Mouse (Mus musculus) kidney, adult 2 months (tissue): ENCODE results near the gene 9430097D07Rik. TPM values are rescaled to one million over a fixed set of nuclear protein-coding genes. Genes with fewer than 3 reads are reported as not detected.

ENCODE experiments used
- DNase-seq: peaks from one replicate; pipeline ENCODE4 v3.0.0; 2021
- H3K27ac ChIP-seq: fragments of 200-500 bp; 2 replicates; pipeline ENCODE4 v1.5.1; 2012; ENCODE audit warnings: low read depth, low read length, control low read depth, inconsistent platforms; ENCODE audit not compliant: insufficient read depth
- H3K27me3 ChIP-seq: fragments of 200-500 bp; replicated peaks from 2 replicates; pipeline ENCODE4 v1.6.1; 2012; ENCODE audit warnings: mild to moderate bottlenecking, moderate library complexity, low read length, inconsistent platforms; ENCODE audit not compliant: control insufficient read depth, insufficient read depth
- H3K36me3 ChIP-seq: fragments of 200-500 bp; 2 replicates; pipeline ENCODE4 v1.6.1; 2012; ENCODE audit warnings: mild to moderate bottlenecking, moderate library complexity, low read length, inconsistent platforms; ENCODE audit not compliant: control insufficient read depth, insufficient read depth
- H3K4me1 ChIP-seq: fragments of 200-500 bp; 2 replicates; pipeline ENCODE4 v1.6.1; 2011; ENCODE audit warnings: low read length; ENCODE audit not compliant: control insufficient read depth, insufficient read depth
- H3K4me3 ChIP-seq: fragments of 200-500 bp; 2 replicates; pipeline ENCODE4 v1.5.1; 2011; ENCODE audit warnings: mild to moderate bottlenecking, low read depth, low read length, control low read depth; ENCODE audit not compliant: insufficient read depth
- CTCF ChIP-seq: fragments of 200-500 bp; conservative IDR thresholded peaks from 2 replicates; pipeline ENCODE4 v1.5.1; 2011; ENCODE audit warnings: low read depth, mild to moderate bottlenecking, control low read depth, low read length, moderate library complexity, mixed read lengths; ENCODE audit not compliant: insufficient read depth, insufficient read length
- POLR2A ChIP-seq: fragments of 200-500 bp; IDR thresholded peaks from one replicate; pipeline ENCODE4 v1.6.1; 2011; ENCODE audit warnings: low read depth, low read length, control low read depth
- WGBS: fragments of 180-500 bp; shearing (Covaris S2); methylation state at CpG from one replicate; pipeline ENCODE4 v1.1.7; 2018; 5-methylcytosine and 5-hydroxymethylcytosine counted together
- polyA plus RNA-seq: library from polyadenylated mRNA; depleted of rRNA; stranded (reverse); fragments of >200 nt; gene quantifications from 2 replicates; pipeline ENCODE4 v1.2.3, GENCODE M21; 2012; rRNA removed

Gene 9430097D07Rik
- not detected in 2 replicates for polyA plus RNA-seq

- Histone ChIP-seq H3K27ac (no peak within 1 kb of the TSS), H3K27me3 (no peaks in the 10 kb centered on the region), H3K4me3 (no peak within 1 kb of the TSS), H3K4me1 (peaks cover 3% of the 10 kb centered on the region; the same call in 1 of the 2 replicates), H3K36me3 (no peaks in the 10 kb centered on the region)
- WGBS, result 18% methylated on average over 28 of the region's 28 CpGs
- no peak for DNase-seq
- no peak for TF ChIP-seq CTCF
- TF ChIP-seq POLR2A, result no peak
These were observed at the start of gene 9430097D07Rik for GRCm38 (mm10) chr2:32575586-32576160. Gene 9430097D07Rik, minus strand, starts transcription at chr2:32575684.

GRCm38 (mm10) chr2:32624111-32624748 is 48.7 kb upstream of the 9430097D07Rik start:
- H3K4me1 ChIP-seq, result 0 out of 2 replicates have a peak, but pooled peaks cover 6% of the 10 kb centered on the region
- no peak for DNase-seq
- 81% methylated on average over 5 of the region's 5 CpGs for WGBS
- no peak overlapping the region for H3K4me3 ChIP-seq
- H3K27ac ChIP-seq, result no peak overlapping the region
- no peaks in the 10 kb centered on the region for H3K36me3 ChIP-seq
- H3K27me3 ChIP-seq, result no peaks in the 10 kb centered on the region
- TF ChIP-seq POLR2A (no peak), CTCF (no peak)

- 35% methylated on average over 7 of the region's 7 CpGs for WGBS
- no peaks in the 10 kb centered on the region for H3K36me3 ChIP-seq
- H3K27ac ChIP-seq, result peak within 1 kb of the TSS; percentile 65
- H3K4me3 ChIP-seq, result no peak within 1 kb of the TSS
- H3K27me3 ChIP-seq, result no peaks in the 10 kb centered on the region
- H3K4me1 ChIP-seq, result 0 out of 2 replicates have a peak, but pooled peaks cover 6% of the 10 kb centered on the region
- no peak for TF ChIP-seq POLR2A
- no peak for TF ChIP-seq CTCF
- DNase-seq, result no peak
These were observed 46.0 kb upstream of the 9430097D07Rik start, which contains the start of gene Ak1 for GRCm38 (mm10) chr2:32621517-32621859. Gene Ak1, plus strand, starts transcription at chr2:32621758.

GRCm38 (mm10) chr2:32620682-32621516 is 45.4 kb upstream of the 9430097D07Rik start:
- peak overlapping the region; percentile 65 for H3K27ac ChIP-seq
- WGBS, result 47% methylated on average over 4 of the region's 4 CpGs
- no peak for TF ChIP-seq CTCF
- no peak for TF ChIP-seq POLR2A
- H3K27me3 ChIP-seq, result no peaks in the 10 kb centered on the region
- peak; percentile 89 for DNase-seq
- 0 out of 2 replicates have a peak, but pooled peaks cover 6% of the 10 kb centered on the region for H3K4me1 ChIP-seq
- H3K4me3 ChIP-seq, result no peak overlapping the region
- no peaks in the 10 kb centered on the region for H3K36me3 ChIP-seq

- Histone ChIP-seq H3K4me1 (0 out of 2 replicates have a peak, but pooled peaks cover 6% of the 10 kb centered on the region), H3K27me3 (no peaks in the 10 kb centered on the region), H3K27ac (no peak overlapping the region), H3K4me3 (no peak overlapping the region), H3K36me3 (no peaks in the 10 kb centered on the region)
- WGBS, result 57% methylated on average over 9 of the region's 9 CpGs
- DNase-seq, result no peak
- TF ChIP-seq CTCF (no peak), POLR2A (no peak)
These were observed 42.6 kb upstream of the 9430097D07Rik start for GRCm38 (mm10) chr2:32618051-32618450.

- 0 out of 2 replicates have a peak, but pooled peaks cover 6% of the 10 kb centered on the region for H3K4me1 ChIP-seq
- no peak overlapping the region for H3K27ac ChIP-seq
- no peak for DNase-seq
- TF ChIP-seq POLR2A, result no peak
- TF ChIP-seq CTCF, result peak; percentile 48
- no peak overlapping the region for H3K4me3 ChIP-seq
- WGBS, result 93% methylated on average over 4 of the region's 4 CpGs
- no peaks in the 10 kb centered on the region for H3K36me3 ChIP-seq
- no peaks in the 10 kb centered on the region for H3K27me3 ChIP-seq
These were observed 42.1 kb upstream of the 9430097D07Rik start for GRCm38 (mm10) chr2:32617601-32618000.
